Mouse (Mus musculus): ENCODE results near the gene Dhx57. TPM values are rescaled to one million over a fixed set of nuclear protein-coding genes. Genes with fewer than 3 reads are reported as not detected.

The Dhx57 gene
- polyA plus RNA-seq (2021; fragmentation: Nextera tagmentation) = 5.3 and 7.8 TPM in 2 replicates
- long read RNA-seq, experiment 1, full-length matches to known transcripts = 20 of 50 reads
- long read RNA-seq, experiment 1, partial matches to known transcripts = 22 of 50 reads
- long read RNA-seq, experiment 1, other reads (novel, unspliced or antisense) = 8 of 50 reads
- long read RNA-seq, experiment 2, full-length matches to known transcripts = 1 of 23 reads
- long read RNA-seq, experiment 2, partial matches to known transcripts = 21 of 23 reads
- long read RNA-seq, experiment 2, other reads (novel, unspliced or antisense) = 1 of 23 reads

DNA sequence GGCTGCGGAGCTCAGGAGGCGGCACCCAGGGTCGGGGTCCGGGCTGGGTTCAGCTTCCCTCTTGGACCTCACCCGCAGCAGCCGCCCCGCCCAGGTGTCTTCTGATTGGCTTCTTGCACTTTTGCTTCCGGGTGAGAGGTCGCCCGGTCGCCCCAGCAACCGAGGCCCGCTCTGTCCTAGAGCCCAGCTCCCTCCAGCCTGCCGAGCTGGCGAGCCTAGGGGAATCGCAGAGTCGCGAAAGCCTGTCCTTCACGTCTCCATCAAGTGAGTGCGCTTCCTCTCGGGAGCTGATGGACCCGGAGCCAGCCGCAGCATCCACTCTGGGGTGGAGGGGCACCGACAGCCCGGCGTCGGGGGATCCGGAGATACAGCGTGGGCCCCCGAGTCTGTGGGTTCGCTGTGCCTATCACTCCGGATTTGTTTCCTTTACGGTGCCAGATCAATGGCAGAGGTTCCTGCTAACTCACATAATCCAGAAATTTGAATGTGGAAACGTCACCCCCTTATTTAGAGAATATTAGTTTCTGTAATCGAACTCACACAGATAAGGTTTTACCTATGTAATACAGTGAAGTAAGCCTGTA, at the start of gene Dhx57, which contains the start of gene Morn2:
Gene Dhx57 (minus strand): TSS at position 403 of the 584 bp plus-strand sequence.
Gene Morn2 (plus strand): TSS at position 130 of the 584 bp plus-strand sequence.

GRCm38 (mm10) chr17:80307251-80307650, 17.0 kb upstream of the Dhx57 start, which contains the start of gene Arhgef33:
Gene Arhgef33 (plus strand): TSS chr17:80307407.

DNA sequence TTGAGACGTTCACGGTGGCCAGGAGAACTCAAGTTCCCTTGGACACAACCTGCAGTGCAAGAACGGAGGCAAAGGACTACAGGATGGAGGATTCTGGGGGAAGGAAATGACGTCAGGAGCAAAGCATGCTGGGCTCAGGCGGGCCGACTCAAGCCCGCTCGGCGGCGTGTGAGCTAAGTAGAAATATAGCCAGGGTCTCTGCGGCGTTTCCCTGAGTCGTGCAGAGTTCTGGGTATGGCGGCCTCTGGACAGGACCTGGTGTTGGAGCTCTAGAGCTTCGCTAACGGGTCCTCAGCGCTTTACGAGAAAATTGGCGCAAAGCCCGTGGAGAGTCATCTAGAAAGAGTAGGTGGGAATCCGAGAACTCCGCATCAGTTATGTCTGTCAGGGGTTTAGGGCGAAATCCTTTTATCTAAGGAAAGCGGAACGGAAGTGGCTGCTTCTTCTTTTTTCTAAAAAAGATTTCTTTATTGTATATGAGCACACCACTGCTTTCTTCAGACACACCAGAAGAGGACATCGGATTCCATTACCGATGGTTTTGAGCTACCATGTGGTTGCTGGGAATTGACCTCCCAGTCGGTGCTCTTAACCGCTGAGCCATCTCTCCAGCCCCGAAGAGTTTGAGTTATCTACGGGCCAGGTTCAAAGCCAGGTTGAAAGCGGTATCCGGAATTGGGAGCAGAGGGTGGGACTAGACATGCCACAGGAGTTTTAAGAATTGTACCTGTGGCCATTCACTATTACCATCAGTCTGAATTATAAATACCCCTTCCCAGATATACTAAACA, 65.8 kb downstream of the Dhx57 start, which contains the start of gene Gemin6:
Gene Gemin6 (plus strand): TSS at position 116 of the 791 bp plus-strand sequence.

DNA sequence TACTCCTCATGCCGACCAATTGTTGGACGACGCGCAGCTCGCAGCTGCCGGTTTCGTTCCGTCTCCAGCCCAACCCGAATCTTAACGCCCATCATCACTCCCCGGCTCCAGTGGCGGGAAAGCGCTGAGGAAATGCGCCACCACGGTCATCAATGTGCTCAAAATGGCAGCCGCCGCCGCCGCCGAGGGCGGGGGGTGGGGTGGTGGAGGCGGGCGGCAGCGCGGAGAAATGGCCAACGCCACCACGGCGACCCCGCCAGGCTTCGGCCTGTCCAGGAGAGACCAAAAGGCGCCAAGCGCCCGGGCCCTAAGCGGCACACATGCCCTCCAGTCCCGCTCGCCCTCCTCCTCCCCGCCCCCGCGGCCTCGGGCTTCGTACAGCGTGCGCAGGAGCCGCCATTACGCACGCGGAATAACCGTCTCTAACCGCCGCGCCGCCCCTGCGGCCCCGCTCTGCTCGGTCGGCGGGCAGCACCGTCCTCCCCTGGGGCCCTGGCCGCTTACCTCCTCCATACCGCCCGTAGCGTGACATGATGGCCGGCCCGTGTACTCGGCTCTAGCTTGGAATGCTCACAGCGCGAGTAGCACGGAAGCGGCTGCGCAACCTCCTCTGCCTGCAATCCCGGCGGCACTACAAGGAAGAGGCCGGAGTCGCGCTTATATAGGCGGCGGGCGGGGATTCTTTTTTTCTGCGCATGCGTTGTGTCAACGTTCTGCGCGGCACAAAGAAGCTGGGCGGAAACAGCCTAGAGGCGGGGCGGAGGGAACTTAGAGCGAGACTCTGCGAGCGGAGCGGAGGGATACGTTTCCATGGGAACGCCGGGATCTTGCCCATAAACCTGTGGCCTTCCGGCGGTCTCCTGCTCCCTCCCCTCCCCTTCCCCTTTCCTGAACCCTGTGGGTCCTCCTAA, 83.3 kb downstream of the Dhx57 start, which contains the start of the genes Srsf7 and Ttc39d:
Gene Srsf7 (minus strand): TSS at position 637 of the 911 bp plus-strand sequence.
Gene Ttc39d (plus strand): TSS at position 790 of the 911 bp plus-strand sequence.

Other genes starting within 250 kb of the Dhx57 start
- 11.9 and 27.5 TPM in 2 replicates for gene Hnrnpll, start 228.1 kb downstream of the Dhx57 start, polyA plus RNA-seq (2021; fragmentation: Nextera tagmentation)
- 1.2 and 1.6 TPM in 2 replicates for gene Galm, start 163.0 kb downstream of the Dhx57 start, polyA plus RNA-seq (2021; fragmentation: Nextera tagmentation)
- gene Srsf7, start 83.2 kb downstream of the Dhx57 start, polyA plus RNA-seq (2021; fragmentation: Nextera tagmentation) = 21.6 and 30.9 TPM in 2 replicates
- gene Ttc39d, start 83.0 kb downstream of the Dhx57 start, polyA plus RNA-seq (2021; fragmentation: Nextera tagmentation) = 0.10 and 0.18 TPM in 2 replicates
- 10.7 and 13.6 TPM in 2 replicates for gene Gemin6, start 66.0 kb downstream of the Dhx57 start, polyA plus RNA-seq (2021; fragmentation: Nextera tagmentation)
- gene Morn2, start 273 bp downstream of the Dhx57 start, polyA plus RNA-seq (2021; fragmentation: Nextera tagmentation) = 48.7 and 53.2 TPM in 2 replicates
- gene Arhgef33, start 16.9 kb upstream of the Dhx57 start, polyA plus RNA-seq (2021; fragmentation: Nextera tagmentation) = 0.61 and 2.7 TPM in 2 replicates
- 0.74 and 1.0 TPM in 2 replicates for gene Gm10190, start 83.1 kb upstream of the Dhx57 start, polyA plus RNA-seq (2021; fragmentation: Nextera tagmentation)
- 2.9 and 3.0 TPM in 2 replicates for gene Sos1, start 190.0 kb upstream of the Dhx57 start, polyA plus RNA-seq (2021; fragmentation: Nextera tagmentation)

Measured in left cerebral cortex, adult 6 months (tissue).